Mouse (Mus musculus): Measurements from ENCODE around the gene Acoxl. TPM values are rescaled to one million over a fixed set of nuclear protein-coding genes. Genes with fewer than 3 reads are reported as not detected.

Gene Acoxl
- total RNA-seq, 2 experiments from 2014 or later = not detected

DNA sequence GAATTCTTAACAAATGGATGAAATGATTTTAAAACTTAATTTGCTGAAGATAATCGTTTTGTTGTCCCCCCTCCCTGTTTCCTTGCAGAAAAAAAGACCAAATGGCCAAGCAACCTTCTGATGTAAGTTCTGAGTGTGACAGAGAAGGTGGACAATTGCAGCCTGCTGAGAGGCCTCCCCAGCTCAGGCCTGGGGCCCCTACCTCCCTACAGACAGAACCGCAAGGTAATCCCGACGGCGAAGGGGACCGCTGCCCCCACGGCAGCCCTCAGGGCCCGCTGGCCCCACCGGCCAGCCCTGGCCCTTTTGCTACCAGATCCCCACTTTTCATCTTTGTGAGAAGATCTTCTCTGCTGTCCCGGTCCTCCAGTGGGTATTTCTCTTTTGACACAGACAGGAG is 289.9 kb downstream of the Acoxl start:
- intact Hi-C loops (cut with DNase I) = loop anchor here (5.0 kb wide), 3 partner anchors 49 to 184 kb away; no protein-coding TSS in a partner anchor
- DNase-seq (ENCODE audit: low spot score) = no peak

DNA sequence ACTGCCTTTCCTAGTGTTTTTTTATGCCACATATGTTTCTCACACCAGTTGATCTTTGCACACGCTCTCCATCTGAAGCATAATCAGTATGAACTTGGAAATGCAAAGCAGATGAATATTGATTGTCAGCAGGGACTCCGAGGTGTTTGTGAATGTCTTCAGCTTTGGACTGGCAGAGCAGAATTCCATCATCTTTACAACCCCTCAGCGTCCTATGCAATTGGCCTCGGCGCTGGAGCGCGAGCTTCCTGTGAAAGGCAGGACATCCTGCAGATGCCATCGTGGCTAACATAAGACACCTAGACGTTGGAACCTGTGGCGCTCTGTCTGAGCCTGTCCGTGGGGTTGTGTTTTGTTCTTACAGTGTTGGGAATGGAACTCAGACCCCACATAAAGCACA is 292.8 kb downstream of the Acoxl start:
- intact Hi-C loops (cut with DNase I) = no loop called here

DNA sequence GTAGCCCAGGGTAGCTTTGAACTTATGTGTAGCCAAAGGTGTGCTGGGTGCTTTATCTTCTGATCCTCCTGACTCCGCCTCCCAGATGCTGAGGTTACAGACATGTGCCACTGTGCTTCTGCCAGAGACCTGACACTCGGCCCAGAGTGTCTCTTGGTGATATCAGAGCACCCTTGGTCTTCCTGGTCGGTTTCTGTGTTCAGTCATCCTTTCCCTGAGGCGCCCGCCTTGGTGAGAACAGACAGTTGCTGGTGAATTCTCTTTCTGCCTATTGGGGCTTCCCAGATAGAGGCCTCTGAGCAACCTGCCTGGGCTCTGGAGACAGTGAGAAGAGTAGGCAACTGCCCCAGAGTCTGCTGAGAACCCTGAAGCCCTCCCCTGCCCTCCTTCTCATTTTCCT is 294.0 kb downstream of the Acoxl start:
- no peak for DNase-seq (ENCODE audit: low spot score)
- intact Hi-C loops (cut with DNase I) = no loop called here

More for the DNA sequence above, 292.8 kb downstream of the Acoxl start:
- DNase-seq (ENCODE audit: low spot score) = no peak

- DNase-seq (ENCODE audit: low spot score) = no peak
- intact Hi-C loops (cut with DNase I) = no loop called here
These were observed 295.2 kb downstream of the Acoxl start for GRCm38 (mm10) chr2:128133865-128134264.

GRCm38 (mm10) chr2:128134474-128134873 is 295.8 kb downstream of the Acoxl start:
- intact Hi-C loops (cut with DNase I) = no loop called here
- DNase-seq (ENCODE audit: low spot score) = no peak

DNA sequence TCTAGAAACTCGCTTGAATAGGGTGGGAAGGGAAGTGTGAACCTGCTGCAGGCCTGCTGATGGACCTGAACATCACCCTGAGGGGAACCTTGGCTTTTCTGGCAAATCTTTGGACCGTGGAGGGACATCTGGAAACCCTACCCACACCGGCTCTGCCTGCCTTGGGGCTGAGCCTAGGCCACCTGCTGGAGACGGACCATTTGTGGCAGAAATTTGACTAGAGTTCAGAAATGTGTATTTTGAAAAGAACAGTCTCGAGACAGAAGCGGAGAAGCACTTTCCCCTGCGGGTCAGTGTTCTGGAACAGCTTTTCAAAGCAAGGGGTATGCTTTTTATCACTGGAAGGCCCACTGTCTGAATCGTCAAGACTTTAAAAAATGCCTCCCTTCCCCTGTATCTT is 296.3 kb downstream of the Acoxl start:
- intact Hi-C loops (cut with DNase I) = loop anchor here (5.0 kb wide), 1 partner anchor 37 kb away; no protein-coding TSS in a partner anchor
- no peak for DNase-seq (ENCODE audit: low spot score)

DNA sequence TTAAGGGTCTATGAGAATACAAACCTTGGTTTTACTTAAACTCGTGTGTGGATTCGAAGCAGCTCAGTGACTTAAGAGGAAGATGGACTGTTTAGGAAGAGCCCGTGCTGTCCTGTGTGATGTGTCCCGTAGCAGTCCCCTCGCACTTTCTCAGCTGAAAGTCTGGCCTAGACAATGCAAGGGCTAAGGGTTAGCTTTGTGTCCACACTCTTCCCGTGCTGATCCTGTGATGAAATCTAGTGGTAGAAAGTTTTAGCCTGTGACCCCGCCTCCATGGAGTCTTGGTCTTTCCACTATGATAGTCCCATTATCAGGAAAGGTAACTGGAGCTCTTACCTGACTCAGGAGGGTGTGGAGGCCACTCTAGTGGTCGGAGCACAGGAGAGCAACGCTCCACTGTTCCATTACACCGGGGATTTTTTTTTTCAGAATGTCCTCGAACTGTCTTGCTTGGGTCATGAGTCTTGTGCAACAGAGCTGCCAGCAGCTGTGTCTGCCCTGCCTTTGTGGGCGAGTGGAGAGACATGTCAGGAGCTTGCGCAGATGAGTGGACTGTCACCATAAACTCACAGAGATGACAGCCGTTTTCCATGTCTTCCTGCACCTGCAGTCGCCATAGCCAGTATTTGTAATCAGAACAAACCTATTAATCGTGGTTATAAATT is 298.2 kb downstream of the Acoxl start:
- no peak for DNase-seq (ENCODE audit: low spot score)
- intact Hi-C loops (cut with DNase I) = loop anchor here (5.0 kb wide), 1 partner anchor 35 kb away; no protein-coding TSS in a partner anchor

- intact Hi-C loops (cut with DNase I) = loop anchor here (5.0 kb wide), 1 partner anchor 35 kb away; no protein-coding TSS in a partner anchor
- no peak for DNase-seq (ENCODE audit: low spot score)
These were observed 299.0 kb downstream of the Acoxl start for GRCm38 (mm10) chr2:128137480-128138276.

DNA sequence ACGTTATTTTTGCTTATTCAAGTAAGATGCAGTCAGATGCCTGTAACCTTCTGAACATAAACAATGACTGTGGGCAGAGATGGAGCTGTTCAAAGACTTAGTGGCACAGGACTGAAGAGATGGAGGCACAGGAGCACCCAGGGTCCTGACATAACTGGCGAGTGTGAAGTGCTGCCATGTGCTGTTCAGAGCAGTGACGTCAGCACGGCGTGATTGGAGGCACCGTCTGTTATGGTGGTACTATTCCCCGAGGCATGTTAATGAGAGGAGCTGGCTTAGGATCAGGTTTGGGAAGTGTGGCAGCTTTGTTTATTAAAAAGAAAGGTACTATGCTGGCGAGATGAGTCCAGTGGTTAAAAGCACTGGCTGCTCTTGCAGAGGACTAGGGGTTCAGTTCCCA is 300.2 kb downstream of the Acoxl start:
- intact Hi-C loops (cut with DNase I) = loop anchor here (5.0 kb wide), 1 partner anchor 33 kb away; no protein-coding TSS in a partner anchor
- DNase-seq (ENCODE audit: low spot score) = no peak

DNA sequence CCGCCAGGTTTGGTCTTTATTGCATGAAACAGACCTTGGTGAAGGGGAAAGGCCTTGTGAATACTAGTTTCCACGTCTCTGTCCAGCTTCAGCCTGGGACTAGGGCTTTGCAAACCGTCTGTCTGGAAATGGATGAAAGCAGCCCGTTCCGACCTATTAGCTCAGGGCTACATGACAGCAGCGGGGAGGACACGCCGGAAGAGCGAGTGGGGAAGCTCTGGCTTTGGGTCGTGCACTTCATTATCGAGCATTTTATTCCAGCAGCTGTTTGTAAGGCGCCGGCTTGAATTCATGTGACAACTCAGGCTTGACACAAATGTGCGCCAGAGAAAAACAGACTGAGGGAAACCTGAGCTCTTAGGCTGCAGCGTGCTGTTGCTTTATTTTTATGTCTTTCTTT is 301.1 kb downstream of the Acoxl start:
- no peak for DNase-seq (ENCODE audit: low spot score)
- intact Hi-C loops (cut with DNase I) = loop anchor here (5.0 kb wide), 1 partner anchor 33 kb away; no protein-coding TSS in a partner anchor

GRCm38 (mm10) chr2:128140183-128140582 is 301.5 kb downstream of the Acoxl start:
- intact Hi-C loops (cut with DNase I) = no loop called here
- no peak for DNase-seq (ENCODE audit: low spot score)

- DNase-seq (ENCODE audit: low spot score) = no peak
- intact Hi-C loops (cut with DNase I) = no loop called here
These were observed 305.3 kb downstream of the Acoxl start for GRCm38 (mm10) chr2:128143992-128144391.

DNA sequence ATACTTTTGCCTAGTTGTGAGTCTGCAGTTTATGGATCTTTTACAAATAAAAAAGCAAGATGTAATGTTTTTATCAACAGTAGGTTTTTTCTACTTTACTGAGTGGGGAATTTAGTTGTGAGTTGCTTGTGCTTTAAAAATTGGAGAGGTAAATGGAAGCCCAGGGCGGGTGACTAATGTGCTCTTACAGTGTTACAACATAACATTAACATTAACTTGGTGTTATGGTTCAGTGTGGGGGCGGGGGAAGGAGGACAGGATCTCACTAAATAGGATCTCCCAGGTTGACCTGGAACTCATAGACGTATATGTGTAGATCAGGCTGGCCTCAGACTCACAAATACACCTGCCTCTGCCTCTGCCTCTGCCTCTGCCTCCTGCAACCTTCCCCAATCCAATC is 306.8 kb downstream of the Acoxl start:
- DNase-seq (ENCODE audit: low spot score) = no peak

DNA sequence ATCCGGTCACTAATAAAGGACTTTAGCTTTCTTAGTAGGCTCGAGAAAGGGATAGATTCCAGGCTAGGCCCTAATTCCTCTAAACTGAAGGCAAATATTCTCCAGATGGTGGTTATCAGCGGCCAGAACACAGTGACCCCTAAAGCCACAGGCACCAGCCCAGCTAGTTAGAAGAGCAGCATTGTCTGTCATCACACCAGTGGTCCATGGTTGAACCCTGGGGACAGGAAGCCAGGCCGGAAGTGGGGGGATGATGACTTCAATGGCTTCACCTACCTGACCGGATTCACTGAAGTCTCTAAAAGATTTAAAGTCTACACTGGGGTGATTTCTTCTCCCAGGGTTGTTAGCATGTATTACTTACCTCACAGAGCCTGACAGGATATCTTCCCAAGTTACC is 310.9 kb downstream of the Acoxl start:
- DNase-seq (ENCODE audit: low spot score) = no peak

More for the DNA sequence above, 306.8 kb downstream of the Acoxl start:
- intact Hi-C loops (cut with DNase I) = no loop called here

DNA sequence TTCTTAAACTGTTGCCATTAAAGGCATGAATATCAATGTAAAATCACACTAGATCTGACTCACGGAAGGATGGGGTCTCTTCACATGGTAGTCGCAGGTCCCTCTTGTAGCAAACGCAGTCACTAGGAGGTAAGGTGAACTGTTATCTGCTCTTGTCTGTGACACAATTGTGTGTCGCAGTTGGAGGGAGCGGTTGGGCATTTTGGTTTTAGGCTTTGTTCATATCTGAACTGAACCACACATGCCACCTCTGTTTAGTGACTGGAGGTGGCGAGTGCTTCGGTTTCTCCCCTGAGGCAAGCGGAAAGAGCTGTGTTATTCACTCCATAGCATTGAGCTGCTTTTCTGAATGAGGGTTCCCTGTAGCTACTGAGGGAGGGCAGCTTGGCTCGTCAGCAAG is 313.5 kb downstream of the Acoxl start:
- no peak for DNase-seq (ENCODE audit: low spot score)
- intact Hi-C loops (cut with DNase I) = no loop called here

More for the DNA sequence above, 310.9 kb downstream of the Acoxl start:
- intact Hi-C loops (cut with DNase I) = no loop called here

DNA sequence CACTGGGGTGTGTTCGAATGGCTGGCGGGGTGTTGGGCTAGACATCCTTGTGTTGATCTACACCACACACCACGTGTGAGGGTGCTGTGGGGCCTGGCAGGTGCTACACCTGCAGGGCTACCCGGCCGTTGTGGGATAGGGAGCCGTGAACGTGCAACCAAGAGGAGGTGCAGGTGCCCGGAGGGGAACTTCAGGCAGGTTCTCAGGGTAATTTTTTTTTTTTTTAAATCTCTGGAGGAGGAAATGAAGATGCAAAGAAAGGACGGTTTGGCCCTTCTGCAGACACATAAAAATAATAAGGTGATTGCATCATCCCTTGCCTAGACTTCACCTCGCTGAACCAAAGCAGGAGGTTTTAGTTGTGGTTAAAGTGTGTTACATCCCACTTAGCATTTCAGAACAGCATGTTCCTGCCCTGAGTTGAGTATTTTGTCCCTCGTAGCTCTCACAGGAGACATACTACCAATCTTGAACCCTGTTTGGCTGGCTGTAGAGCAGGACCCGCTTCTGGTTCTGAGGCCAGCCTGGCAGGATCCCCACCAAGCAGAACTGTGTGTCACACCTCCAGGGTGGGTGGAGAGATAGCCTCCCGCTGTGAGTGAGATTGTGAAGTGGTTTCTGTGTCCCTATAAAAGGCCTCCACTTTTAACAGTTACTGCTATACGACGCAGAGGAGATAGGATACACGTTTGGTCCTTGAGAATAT is 314.3 kb downstream of the Acoxl start:
- intact Hi-C loops (cut with DNase I) = no loop called here
- no peak for DNase-seq (ENCODE audit: low spot score)

GRCm38 (mm10) chr2:128153551-128153910 is 314.9 kb downstream of the Acoxl start:
- no peak for DNase-seq (ENCODE audit: low spot score)

DNA sequence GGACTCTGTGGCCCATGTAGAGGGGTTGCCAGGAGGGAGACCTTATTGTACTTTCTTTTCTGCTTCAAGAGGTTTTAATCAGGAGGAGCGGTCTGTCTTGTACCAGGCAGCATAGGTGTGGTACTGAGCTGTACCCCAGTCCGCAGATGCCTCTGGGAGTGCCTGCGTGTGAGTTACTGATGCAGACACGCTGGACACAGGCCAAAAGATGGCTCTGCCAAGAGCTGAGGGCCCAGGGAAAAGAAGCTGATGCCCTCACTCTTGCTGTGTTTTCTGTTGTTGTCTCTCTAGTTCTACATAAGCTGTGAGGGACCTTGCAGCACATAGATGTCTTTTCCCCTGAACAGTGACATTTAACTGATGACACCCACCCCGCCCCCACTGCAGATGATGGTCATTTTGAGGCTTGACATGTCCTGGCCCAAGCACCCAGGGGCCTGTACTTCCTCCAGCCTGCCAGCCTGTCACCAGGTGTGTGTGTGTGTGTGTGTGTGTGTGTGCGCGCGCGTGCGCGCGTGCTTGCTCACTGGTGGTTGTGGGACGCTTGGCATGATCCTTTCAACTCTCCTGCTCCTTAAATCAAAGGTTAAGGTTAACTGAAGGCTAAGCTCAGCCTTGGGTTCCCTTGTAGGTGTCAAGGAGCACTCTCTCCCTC is 316.9 kb downstream of the Acoxl start:
- intact Hi-C loops (cut with DNase I) = no loop called here
- no peak for DNase-seq (ENCODE audit: low spot score)

More at GRCm38 (mm10) chr2:128153551-128153910, 314.9 kb downstream of the Acoxl start:
- intact Hi-C loops (cut with DNase I) = no loop called here

DNA sequence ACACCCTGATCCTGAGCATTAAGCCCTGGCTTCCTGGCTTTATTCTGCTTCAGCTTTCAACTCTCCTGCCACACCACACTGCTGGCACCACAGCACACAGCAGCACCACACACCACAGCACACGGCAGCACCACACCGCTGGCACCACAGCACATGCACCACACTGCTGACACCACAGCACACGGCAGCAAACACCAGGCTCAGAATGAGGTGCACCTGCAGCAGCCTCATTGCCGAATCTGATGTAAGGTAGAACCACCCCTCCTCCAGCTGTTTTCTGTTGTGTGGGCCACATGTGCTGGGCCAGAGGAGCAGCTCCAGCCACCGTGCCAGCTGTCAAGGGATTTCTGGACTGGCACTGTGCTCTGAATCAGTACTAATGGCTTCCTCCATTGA is 317.4 kb downstream of the Acoxl start:
- intact Hi-C loops (cut with DNase I) = no loop called here

More for the DNA sequence above, 317.4 kb downstream of the Acoxl start:
- no peak for DNase-seq (ENCODE audit: low spot score)

All from heart, postnatal 25 days (tissue).